Mouse (Mus musculus): ENCODE data around the gene Celsr1.

DNA sequence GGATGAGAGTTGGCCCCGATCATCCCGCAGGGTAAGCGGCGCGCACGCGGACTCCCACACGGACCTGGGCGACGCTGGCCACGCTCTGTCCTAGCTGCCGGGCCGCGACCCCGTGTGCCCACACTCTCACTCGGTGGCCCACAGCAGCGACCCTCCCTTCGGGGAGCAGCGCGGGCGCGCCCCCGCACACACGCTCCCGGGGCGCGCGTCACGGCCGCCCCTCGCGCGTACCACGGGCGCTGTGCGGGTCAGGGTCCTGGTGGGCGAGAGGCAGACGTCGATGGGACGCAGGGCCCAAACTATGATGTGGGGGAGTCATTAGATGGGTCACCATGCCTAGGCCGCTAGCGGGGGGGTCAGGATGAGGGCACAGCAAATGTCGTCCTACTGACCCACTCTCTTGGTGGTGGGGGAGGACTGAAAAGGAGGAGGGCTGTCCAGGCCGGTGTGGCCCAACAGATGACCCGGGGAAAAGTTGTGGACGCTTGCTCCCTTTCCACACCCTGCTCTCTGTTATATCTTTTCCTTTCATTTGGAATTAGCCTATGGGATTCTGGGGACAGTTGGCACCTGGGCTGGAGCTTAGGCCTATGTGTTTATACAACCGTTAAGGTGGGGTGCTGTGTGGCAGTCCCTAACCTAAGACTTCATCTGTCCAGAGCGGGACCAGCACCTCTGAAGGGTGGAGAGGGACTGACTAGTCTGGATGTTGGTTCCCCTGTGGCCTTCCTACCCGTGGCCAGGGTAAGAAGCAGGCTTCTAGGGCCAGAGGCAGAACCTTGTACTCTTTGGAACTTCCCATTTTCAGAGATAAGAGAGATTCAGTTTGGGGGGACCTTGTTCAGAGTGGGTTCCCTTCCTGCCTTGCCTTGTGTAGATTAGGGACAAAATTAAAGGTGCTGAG lies 25.6 kb upstream of the Celsr1 start:
- TF ChIP-seq EP300 (optimal IDR thresholded peaks at IDR 0.05) (no peak), CTCF (IDR thresholded peaks at IDR 0.05; ENCODE audit: low read depth) (no peak)

Data from stomach, postnatal 0 days (tissue).